Mouse (Mus musculus): ENCODE measurements around the gene Syngr4. TPM values are rescaled to one million over a fixed set of nuclear protein-coding genes. Genes with fewer than 3 reads are reported as not detected.

Syngr4 gene
- polyA plus RNA-seq, 1 experiment from 2014 or later = 1.5 TPM

GRCm38 (mm10) chr7:45928626-45929295, 32.2 kb upstream of the Syngr4 start:
- ATAC-seq (ENCODE audit: insufficient number of reproducible peaks, insufficient read depth, low FRiP score, low read depth) = no peak
- no peaks in the 10 kb centered on the region for H3K36me3 ChIP-seq (ENCODE audit: control insufficient read depth, insufficient read depth, low read length)
- peaks cover 0 to 8% of the 10 kb centered on the region in 2 experiments; a peak in 2 of 4 replicates for H3K4me1 ChIP-seq (ENCODE audit: control insufficient read depth in 2 of 2, insufficient read depth in 2 of 2, low read length in 2 of 2)
- peaks cover 13% of the 10 kb centered on the region; the same call in 1 of the 2 replicates for H3K9me3 ChIP-seq (ENCODE audit: control insufficient read depth, low read length)
- H3K4me2 ChIP-seq (ENCODE audit: low read length) = no peak overlapping the region
- H3K9ac ChIP-seq (ENCODE audit: low read length) = no peak overlapping the region
- H3K4me3 ChIP-seq (ENCODE audit: control insufficient read depth in 1 of 2, insufficient read depth in 1 of 2, low read depth in 1 of 2, low read length in 2 of 2) = no peak overlapping the region
- peaks cover 5% of the 10 kb centered on the region for H3K27me3 ChIP-seq (ENCODE audit: control insufficient read depth, insufficient read depth, low read length)
- H3K27ac ChIP-seq (replicated peaks in 1 of 2; ENCODE audit: control insufficient read depth in 1 of 2, insufficient read depth in 1 of 2, low read depth in 2 of 2, low read length in 2 of 2) = no peak overlapping the region
- WGBS = 14% methylated on average over 20 of the region's 23 CpGs

- WGBS = 12% methylated on average over 14 of the region's 14 CpGs
- no peaks in the 10 kb centered on the region for H3K36me3 ChIP-seq (ENCODE audit: control insufficient read depth, insufficient read depth, low read length)
- H3K9ac ChIP-seq (ENCODE audit: low read length) = peak overlapping the region; percentile 65
- H3K9me3 ChIP-seq (ENCODE audit: control insufficient read depth, low read length) = no peaks in the 10 kb centered on the region
- peaks cover 9 to 19% of the 10 kb centered on the region in 2 experiments for H3K4me1 ChIP-seq (ENCODE audit: control insufficient read depth in 2 of 2, insufficient read depth in 2 of 2, low read length in 2 of 2)
- peak overlapping the region; percentile 46 to 62 for H3K4me3 ChIP-seq (ENCODE audit: control insufficient read depth in 1 of 2, insufficient read depth in 1 of 2, low read depth in 1 of 2, low read length in 2 of 2)
- peak overlapping the region; percentile 76 for H3K4me2 ChIP-seq (ENCODE audit: low read length)
- peak overlapping the region; percentile 21 to 94; a peak in 3 of 4 replicates for H3K27ac ChIP-seq (replicated peaks in 1 of 2; ENCODE audit: control insufficient read depth in 1 of 2, insufficient read depth in 1 of 2, low read depth in 2 of 2, low read length in 2 of 2)
- ATAC-seq (ENCODE audit: insufficient number of reproducible peaks, insufficient read depth, low FRiP score, low read depth) = no peak
- peaks cover 5% of the 10 kb centered on the region for H3K27me3 ChIP-seq (ENCODE audit: control insufficient read depth, insufficient read depth, low read length)
Measured at GRCm38 (mm10) chr7:45924429-45924816, 27.9 kb upstream of the Syngr4 start.

GRCm38 (mm10) chr7:45923762-45924428, 27.4 kb upstream of the Syngr4 start, which contains the start of gene Ccdc114:
Gene Ccdc114, plus strand, starts transcription at chr7:45924072.
- peak within 1 kb of the TSS; percentile 94 to 96 for H3K27ac ChIP-seq (replicated peaks in 1 of 2; ENCODE audit: control insufficient read depth in 1 of 2, insufficient read depth in 1 of 2, low read depth in 2 of 2, low read length in 2 of 2)
- H3K9ac ChIP-seq (ENCODE audit: low read length) = peak within 1 kb of the TSS; percentile 67
- WGBS = 3% methylated on average over 24 of the region's 24 CpGs
- peak within 1 kb of the TSS; percentile 46 to 62 for H3K4me3 ChIP-seq (ENCODE audit: control insufficient read depth in 1 of 2, insufficient read depth in 1 of 2, low read depth in 1 of 2, low read length in 2 of 2)
- peaks cover 5% of the 10 kb centered on the region; the same call in 1 of the 2 replicates for H3K27me3 ChIP-seq (ENCODE audit: control insufficient read depth, insufficient read depth, low read length)
- peaks cover 5% of the 10 kb centered on the region; the same call in 1 of the 2 replicates for H3K36me3 ChIP-seq (ENCODE audit: control insufficient read depth, insufficient read depth, low read length)
- H3K4me1 ChIP-seq (ENCODE audit: control insufficient read depth in 2 of 2, insufficient read depth in 2 of 2, low read length in 2 of 2) = peaks cover 9 to 17% of the 10 kb centered on the region in 2 experiments
- no peaks in the 10 kb centered on the region for H3K9me3 ChIP-seq (ENCODE audit: control insufficient read depth, low read length)
- ATAC-seq (ENCODE audit: insufficient number of reproducible peaks, insufficient read depth, low FRiP score, low read depth) = peak; percentile 72
- H3K4me2 ChIP-seq (ENCODE audit: low read length) = peak within 1 kb of the TSS; percentile 76

GRCm38 (mm10) chr7:45922928-45923761, 26.6 kb upstream of the Syngr4 start:
- peak overlapping the region; percentile 67 for H3K9ac ChIP-seq (ENCODE audit: low read length)
- peak overlapping the region; percentile 46 to 62 for H3K4me3 ChIP-seq (ENCODE audit: control insufficient read depth in 1 of 2, insufficient read depth in 1 of 2, low read depth in 1 of 2, low read length in 2 of 2)
- H3K4me1 ChIP-seq (ENCODE audit: control insufficient read depth in 2 of 2, insufficient read depth in 2 of 2, low read length in 2 of 2) = peaks cover 9 to 17% of the 10 kb centered on the region in 2 experiments
- ATAC-seq (ENCODE audit: insufficient number of reproducible peaks, insufficient read depth, low FRiP score, low read depth) = peak; percentile 87
- H3K9me3 ChIP-seq (ENCODE audit: control insufficient read depth, low read length) = no peaks in the 10 kb centered on the region
- H3K27ac ChIP-seq (replicated peaks in 1 of 2; ENCODE audit: control insufficient read depth in 1 of 2, insufficient read depth in 1 of 2, low read depth in 2 of 2, low read length in 2 of 2) = peak overlapping the region; percentile 94 to 96
- H3K27me3 ChIP-seq (ENCODE audit: control insufficient read depth, insufficient read depth, low read length) = peaks cover 4% of the 10 kb centered on the region; the same call in 1 of the 2 replicates
- H3K4me2 ChIP-seq (ENCODE audit: low read length) = peak overlapping the region; percentile 76
- H3K36me3 ChIP-seq (ENCODE audit: control insufficient read depth, insufficient read depth, low read length) = peaks cover 5% of the 10 kb centered on the region; the same call in 1 of the 2 replicates
- 1% methylated on average over 37 of the region's 37 CpGs for WGBS

GRCm38 (mm10) chr7:45921950-45922600, 25.6 kb upstream of the Syngr4 start:
- no peaks in the 10 kb centered on the region for H3K27me3 ChIP-seq (ENCODE audit: control insufficient read depth, insufficient read depth, low read length)
- peak overlapping the region; percentile 94 to 96 for H3K27ac ChIP-seq (replicated peaks in 1 of 2; ENCODE audit: control insufficient read depth in 1 of 2, insufficient read depth in 1 of 2, low read depth in 2 of 2, low read length in 2 of 2)
- H3K36me3 ChIP-seq (ENCODE audit: control insufficient read depth, insufficient read depth, low read length) = peaks cover 5% of the 10 kb centered on the region; the same call in 1 of the 2 replicates
- no peaks in the 10 kb centered on the region for H3K9me3 ChIP-seq (ENCODE audit: control insufficient read depth, low read length)
- WGBS = 79% methylated on average over 12 of the region's 12 CpGs
- peak overlapping the region; percentile 67; the same call in 1 of the 2 replicates for H3K9ac ChIP-seq (ENCODE audit: low read length)
- peaks cover 16 to 21% of the 10 kb centered on the region in 2 experiments for H3K4me1 ChIP-seq (ENCODE audit: control insufficient read depth in 2 of 2, insufficient read depth in 2 of 2, low read length in 2 of 2)
- no peak for ATAC-seq (ENCODE audit: insufficient number of reproducible peaks, insufficient read depth, low FRiP score, low read depth)
- peak overlapping the region; percentile 76; the same call in 1 of the 2 replicates for H3K4me2 ChIP-seq (ENCODE audit: low read length)
- H3K4me3 ChIP-seq (ENCODE audit: control insufficient read depth in 1 of 2, insufficient read depth in 1 of 2, low read depth in 1 of 2, low read length in 2 of 2) = no peak overlapping the region

GRCm38 (mm10) chr7:45921242-45921621, 24.7 kb upstream of the Syngr4 start, which contains the start of gene Emp3:
Gene Emp3, minus strand, starts transcription at chr7:45921404.
- no peak for ATAC-seq (ENCODE audit: insufficient number of reproducible peaks, insufficient read depth, low FRiP score, low read depth)
- H3K4me1 ChIP-seq (ENCODE audit: control insufficient read depth in 2 of 2, insufficient read depth in 2 of 2, low read length in 2 of 2) = peaks cover 24 to 27% of the 10 kb centered on the region in 2 experiments

More at GRCm38 (mm10) chr7:45921242-45921621, 24.7 kb upstream of the Syngr4 start, which contains the start of gene Emp3:
- 28% methylated on average over 9 of the region's 9 CpGs for WGBS
- no peaks in the 10 kb centered on the region for H3K27me3 ChIP-seq (ENCODE audit: control insufficient read depth, insufficient read depth, low read length)
- H3K4me3 ChIP-seq (ENCODE audit: control insufficient read depth in 1 of 2, insufficient read depth in 1 of 2, low read depth in 1 of 2, low read length in 2 of 2) = peak within 1 kb of the TSS; percentile 48 to 49
- H3K9ac ChIP-seq (ENCODE audit: low read length) = peak within 1 kb of the TSS; percentile 72
- peak within 1 kb of the TSS; percentile 62 for H3K4me2 ChIP-seq (ENCODE audit: low read length)
- H3K36me3 ChIP-seq (ENCODE audit: control insufficient read depth, insufficient read depth, low read length) = peaks cover 5% of the 10 kb centered on the region; the same call in 1 of the 2 replicates
- H3K9me3 ChIP-seq (ENCODE audit: control insufficient read depth, low read length) = no peaks in the 10 kb centered on the region
- H3K27ac ChIP-seq (replicated peaks in 1 of 2; ENCODE audit: control insufficient read depth in 1 of 2, insufficient read depth in 1 of 2, low read depth in 2 of 2, low read length in 2 of 2) = peak within 1 kb of the TSS; percentile 80 to 94
